Mouse (Mus musculus) small intestine, adult 2 months (tissue): ENCODE results near the gene Cel. TPM values are rescaled to one million over a fixed set of nuclear protein-coding genes. Genes with fewer than 3 reads are reported as not detected.

ENCODE experiments used
- H3K27ac ChIP-seq: fragments of 200-500 bp; 2 replicates; pipeline ENCODE4 v1.5.1; 2012; ENCODE audit warnings: low read depth, low read length, control low read depth, inconsistent platforms; ENCODE audit not compliant: insufficient read depth
- H3K27me3 ChIP-seq: fragments of 200-500 bp; 2 replicates; pipeline ENCODE4 v1.6.1; 2012; ENCODE audit warnings: mild to moderate bottlenecking, moderate library complexity, low read length, inconsistent platforms; ENCODE audit not compliant: control insufficient read depth, insufficient read depth
- H3K36me3 ChIP-seq: fragments of 200-500 bp; 2 replicates; pipeline ENCODE4 v1.6.1; 2012; ENCODE audit warnings: mild to moderate bottlenecking, low read length, control low read depth, inconsistent platforms; ENCODE audit not compliant: control insufficient read depth, insufficient read depth
- H3K4me1 ChIP-seq: fragments of 200-500 bp; 2 replicates; pipeline ENCODE4 v1.6.1; 2012; ENCODE audit warnings: low read length, inconsistent platforms, mixed read lengths; ENCODE audit not compliant: control insufficient read depth, insufficient read depth, insufficient read length
- H3K4me3 ChIP-seq: fragments of 200-500 bp; 2 replicates; pipeline ENCODE4 v1.5.1; 2012; ENCODE audit warnings: low read depth, mild to moderate bottlenecking, control low read depth, inconsistent platforms, low read length, moderate library complexity
- CTCF ChIP-seq: fragments of 200-500 bp; IDR thresholded peaks from 2 replicates; pipeline ENCODE4 v1.5.1; 2012; ENCODE audit warnings: low read depth, mild to moderate bottlenecking, control low read depth, inconsistent platforms, low read length, moderate library complexity, mixed read lengths; ENCODE audit not compliant: insufficient replicate concordance, insufficient read length; ENCODE audit errors: extremely low read depth
- POLR2A ChIP-seq: fragments of 200-500 bp; IDR thresholded peaks from 2 replicates; pipeline ENCODE4 v1.6.1; 2012; ENCODE audit warnings: low read depth, mild to moderate bottlenecking, control low read depth, inconsistent platforms, low read length, moderate library complexity
- WGBS: fragments of 180-500 bp; shearing (Covaris S2); methylation state at CpG from one replicate; pipeline ENCODE4 v1.1.7; 2018; 5-methylcytosine and 5-hydroxymethylcytosine counted together
- polyA plus RNA-seq: library from polyadenylated mRNA; depleted of rRNA; stranded (reverse); fragments of >200 nt; gene quantifications from 2 replicates; pipeline ENCODE4 v1.2.3, GENCODE M21; 2012

The Cel gene
- polyA plus RNA-seq, 1 experiment = 8.8 TPM

- H3K4me1 ChIP-seq = peaks cover 10% of the 10 kb centered on the region
- no peak overlapping the region for H3K4me3 ChIP-seq
- H3K36me3 ChIP-seq = peaks cover 65% of the 10 kb centered on the region
- H3K27ac ChIP-seq = no peak overlapping the region
- TF ChIP-seq CTCF (no peak), POLR2A (no peak)
- H3K27me3 ChIP-seq = no peaks in the 10 kb centered on the region
These were observed 17.2 kb downstream of the Cel start for GRCm38 (mm10) chr2:28545976-28546375.

GRCm38 (mm10) chr2:28543894-28544293, 19.3 kb downstream of the Cel start:
- Histone ChIP-seq H3K4me1 (peaks cover 30% of the 10 kb centered on the region), H3K4me3 (no peak overlapping the region), H3K36me3 (peaks cover 50% of the 10 kb centered on the region), H3K27me3 (no peaks in the 10 kb centered on the region), H3K27ac (no peak overlapping the region)
- WGBS = 89% methylated on average over 8 of the region's 8 CpGs
- TF ChIP-seq POLR2A (no peak), CTCF (no peak)

- Histone ChIP-seq H3K36me3 (peaks cover 38% of the 10 kb centered on the region), H3K27ac (peak overlapping the region; percentile 22; the same call in 1 of the 2 replicates), H3K4me3 (no peak overlapping the region), H3K4me1 (peaks cover 57% of the 10 kb centered on the region), H3K27me3 (no peaks in the 10 kb centered on the region)
- TF ChIP-seq CTCF (no peak), POLR2A (no peak)
- WGBS = 71% methylated on average over 8 of the region's 8 CpGs
These were observed 22.5 kb downstream of the Cel start for GRCm38 (mm10) chr2:28540587-28541227.

GRCm38 (mm10) chr2:28539949-28540348, 23.3 kb downstream of the Cel start:
- Histone ChIP-seq H3K27me3 (no peaks in the 10 kb centered on the region), H3K36me3 (peaks cover 31% of the 10 kb centered on the region), H3K27ac (peak overlapping the region; percentile 87), H3K4me3 (no peak overlapping the region), H3K4me1 (peaks cover 61% of the 10 kb centered on the region)
- 76% methylated on average over 2 of the region's 2 CpGs for whole genome bisulfite sequencing
- TF ChIP-seq CTCF (no peak), POLR2A (no peak)

- H3K27ac ChIP-seq = peak overlapping the region; percentile 87
- 37% methylated on average over 7 of the region's 7 CpGs for WGBS
These were observed 24.0 kb downstream of the Cel start for GRCm38 (mm10) chr2:28539206-28539605.

GRCm38 (mm10) chr2:28538817-28539128, 24.4 kb downstream of the Cel start:
- Histone ChIP-seq H3K27me3 (no peaks in the 10 kb centered on the region), H3K27ac (peak overlapping the region; percentile 87), H3K36me3 (peaks cover 20% of the 10 kb centered on the region), H3K4me3 (no peak overlapping the region), H3K4me1 (peaks cover 66% of the 10 kb centered on the region)
- TF ChIP-seq CTCF (no peak), POLR2A (no peak)
- WGBS = 31% methylated on average over 1 of the region's 1 CpGs

More at GRCm38 (mm10) chr2:28539206-28539605, 24.0 kb downstream of the Cel start:
- Histone ChIP-seq H3K4me3 (no peak overlapping the region), H3K36me3 (peaks cover 25% of the 10 kb centered on the region), H3K27me3 (no peaks in the 10 kb centered on the region), H3K4me1 (peaks cover 61% of the 10 kb centered on the region)
- TF ChIP-seq CTCF (no peak), POLR2A (no peak)

- peak overlapping the region; percentile 87 for H3K27ac ChIP-seq
- H3K36me3 ChIP-seq = peaks cover 15% of the 10 kb centered on the region
- H3K4me1 ChIP-seq = peaks cover 70% of the 10 kb centered on the region
- H3K27me3 ChIP-seq = no peaks in the 10 kb centered on the region
- WGBS = 27% methylated on average over 8 of the region's 8 CpGs
- H3K4me3 ChIP-seq = no peak overlapping the region
- no peak; the same call in 1 of the 2 replicates for TF ChIP-seq POLR2A
- no peak for TF ChIP-seq CTCF
These were observed 25.0 kb downstream of the Cel start for GRCm38 (mm10) chr2:28537995-28538816.

GRCm38 (mm10) chr2:28537634-28537920, 25.6 kb downstream of the Cel start:
- H3K4me1 ChIP-seq = peaks cover 74% of the 10 kb centered on the region
- 49% methylated on average over 4 of the region's 4 CpGs for WGBS

More at GRCm38 (mm10) chr2:28537634-28537920, 25.6 kb downstream of the Cel start:
- Histone ChIP-seq H3K27me3 (no peaks in the 10 kb centered on the region), H3K36me3 (peaks cover 11% of the 10 kb centered on the region), H3K4me3 (no peak overlapping the region), H3K27ac (peak overlapping the region; percentile 87)
- TF ChIP-seq CTCF (no peak), POLR2A (no peak)
